Mouse (Mus musculus) erythroblast, embryonic 14.5 days (primary cell): ENCODE results near the gene Banp. TPM values are rescaled to one million over a fixed set of nuclear protein-coding genes. Genes with fewer than 3 reads are reported as not detected.

Experiments used
- H3K27me3 ChIP-seq: 2 replicates; pipeline ENCODE4 v1.6.1; 2012; ENCODE audit warnings: inconsistent platforms; ENCODE audit not compliant: control insufficient read depth
- H3K36me3 ChIP-seq: 2 replicates; pipeline ENCODE4 v1.6.1; 2012; ENCODE audit warnings: mild to moderate bottlenecking, inconsistent platforms; ENCODE audit not compliant: control insufficient read depth
- H3K4me1 ChIP-seq: 2 replicates; pipeline ENCODE4 v1.6.1; 2012; ENCODE audit warnings: inconsistent platforms; ENCODE audit not compliant: control insufficient read depth
- H3K4me3 ChIP-seq: replicated peaks from 2 replicates; pipeline ENCODE3; 2012; ENCODE audit warnings: moderate library complexity, mild to moderate bottlenecking, inconsistent platforms
- H3K9me3 ChIP-seq: 2 replicates; pipeline ENCODE4 v1.6.1; 2012; ENCODE audit warnings: low read length, inconsistent platforms, mixed read lengths; ENCODE audit not compliant: control insufficient read depth
- GATA1 ChIP-seq: IDR thresholded peaks from 2 replicates; pipeline ENCODE4 v1.6.1; 2012; ENCODE audit warnings: low read length, inconsistent platforms, mixed read lengths
- TAL1 ChIP-seq: IDR thresholded peaks from 3 replicates; pipeline ENCODE4 v1.6.1; 2012; ENCODE audit warnings: low read length, inconsistent platforms, mixed read lengths
- polyA plus RNA-seq: library from polyadenylated mRNA; stranded (reverse); fragments of >175 nt; gene quantifications from 2 replicates; pipeline ENCODE4 v1.2.3, GENCODE M21; 2012

Banp gene
- polyA plus RNA-seq, 1 experiment = 8.0 TPM

DNA sequence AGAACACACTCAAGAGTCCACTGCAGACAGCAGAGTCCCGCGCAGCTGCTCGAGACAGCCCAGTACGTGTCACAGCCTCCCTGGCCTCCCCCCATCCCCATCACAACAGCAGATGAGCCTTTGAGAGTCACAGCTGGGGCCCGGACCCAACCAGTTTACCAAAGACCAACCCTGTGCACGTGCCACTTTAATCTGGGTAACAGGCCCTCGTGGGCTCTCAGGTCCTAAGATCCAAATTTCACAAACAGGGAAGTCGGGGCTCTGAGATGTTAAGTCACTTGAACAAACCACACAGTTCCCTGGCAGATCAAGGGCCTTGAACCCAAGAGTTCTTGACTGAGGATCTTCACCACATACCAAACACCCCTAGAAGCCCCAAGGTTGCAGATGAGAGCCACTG, 28.0 kb upstream of the Banp start:
- TF ChIP-seq GATA1 = no peak
- no peak for TF ChIP-seq TAL1
- Histone ChIP-seq H3K27me3 (no peaks in the 10 kb centered on the region), H3K36me3 (no peaks in the 10 kb centered on the region; the same call in 1 of the 2 replicates), H3K9me3 (no peaks in the 10 kb centered on the region), H3K4me3 (no peak overlapping the region), H3K4me1 (no peaks in the 10 kb centered on the region)

DNA sequence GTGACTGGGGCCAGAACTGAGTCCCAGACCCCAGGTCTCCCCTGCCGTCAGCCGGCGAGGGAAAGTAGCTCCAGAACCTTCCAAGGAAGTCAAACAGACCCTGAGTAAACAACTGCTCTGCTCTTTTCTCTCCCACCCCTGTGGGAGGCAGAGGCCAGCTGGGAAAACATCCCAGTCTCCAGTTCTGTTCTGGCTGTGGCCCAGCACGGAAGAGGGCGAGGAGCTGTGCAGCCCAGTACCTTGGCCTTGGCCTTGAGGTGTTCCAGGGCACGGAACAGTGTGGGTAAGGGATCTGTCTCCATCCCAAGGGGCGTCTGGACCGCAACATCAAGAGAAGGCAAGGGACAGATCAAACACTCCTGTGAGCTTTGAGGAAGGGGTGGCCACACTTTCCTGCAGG, 27.4 kb upstream of the Banp start:
- no peak for TF ChIP-seq TAL1
- TF ChIP-seq GATA1 = no peak
- no peaks in the 10 kb centered on the region for H3K4me1 ChIP-seq
- no peaks in the 10 kb centered on the region; the same call in 1 of the 2 replicates for H3K36me3 ChIP-seq
- no peak overlapping the region for H3K4me3 ChIP-seq
- H3K27me3 ChIP-seq = no peaks in the 10 kb centered on the region
- no peaks in the 10 kb centered on the region for H3K9me3 ChIP-seq

DNA sequence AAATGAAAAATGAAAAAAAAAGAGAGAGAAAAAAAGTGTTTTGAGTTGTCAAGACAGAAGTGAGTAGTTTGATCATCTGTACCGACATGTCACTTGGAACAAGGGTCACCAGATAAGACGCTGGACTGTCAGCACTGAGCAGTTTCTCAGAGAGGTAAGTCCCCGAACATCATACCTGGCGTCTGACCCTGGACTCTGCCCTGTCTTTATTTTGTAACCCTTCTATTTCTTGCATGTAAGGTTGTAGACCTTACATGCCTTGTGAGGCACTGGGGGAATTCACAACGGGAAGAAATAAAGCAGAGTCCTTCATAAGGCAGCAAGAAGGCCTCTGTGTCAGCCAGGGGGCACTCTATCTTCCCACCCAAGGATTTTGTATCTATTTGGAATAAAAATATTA, 24.9 kb upstream of the Banp start:
- no peaks in the 10 kb centered on the region for H3K9me3 ChIP-seq
- no peaks in the 10 kb centered on the region; the same call in 1 of the 2 replicates for H3K4me1 ChIP-seq
- H3K4me3 ChIP-seq = no peak overlapping the region
- no peak for TF ChIP-seq TAL1
- no peak for TF ChIP-seq GATA1
- H3K36me3 ChIP-seq = no peaks in the 10 kb centered on the region; the same call in 1 of the 2 replicates
- H3K27me3 ChIP-seq = no peaks in the 10 kb centered on the region

DNA sequence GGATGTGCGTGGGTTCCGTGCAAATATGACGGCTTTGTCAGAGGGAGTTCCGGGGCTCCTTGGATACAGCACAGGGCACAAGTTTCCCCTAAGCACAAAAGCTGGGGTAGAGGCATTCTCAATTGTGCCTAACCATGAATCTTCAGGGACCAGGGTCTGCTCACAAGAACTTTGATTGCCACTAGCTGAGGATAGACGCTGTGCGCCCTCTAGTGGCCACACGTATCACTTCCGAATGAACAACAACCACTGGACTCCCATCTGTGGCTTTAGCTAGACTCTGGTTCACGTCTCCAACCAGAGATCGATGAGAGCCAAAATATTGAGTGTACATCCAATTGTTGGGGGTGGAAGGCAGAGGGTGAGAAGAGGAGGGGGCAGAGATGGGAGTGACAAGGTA, 23.9 kb upstream of the Banp start:
- H3K9me3 ChIP-seq = no peaks in the 10 kb centered on the region
- no peaks in the 10 kb centered on the region; the same call in 1 of the 2 replicates for H3K36me3 ChIP-seq
- no peaks in the 10 kb centered on the region for H3K27me3 ChIP-seq
- H3K4me3 ChIP-seq = no peak overlapping the region
- no peak for TF ChIP-seq GATA1
- TF ChIP-seq TAL1 = no peak
- H3K4me1 ChIP-seq = no peaks in the 10 kb centered on the region; the same call in 1 of the 2 replicates

DNA sequence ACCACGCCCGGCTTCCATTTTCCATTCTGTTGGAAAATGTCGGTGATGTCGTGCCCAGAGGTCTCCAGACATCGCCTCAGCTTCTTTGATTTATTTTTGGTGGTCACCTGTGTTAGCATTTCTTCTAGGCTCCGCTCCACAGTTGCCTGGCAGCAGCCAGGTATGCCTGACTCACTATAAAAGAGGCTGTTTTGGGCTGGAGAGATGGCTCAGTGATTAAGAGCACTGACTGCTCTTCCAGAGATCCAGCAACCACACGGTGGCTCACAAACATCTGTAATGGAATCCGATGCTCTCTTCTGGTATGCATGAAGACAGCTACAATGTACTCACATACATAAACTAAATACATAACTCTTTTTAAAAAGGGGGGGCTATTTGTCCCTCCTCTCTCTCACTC, 23.3 kb upstream of the Banp start:
- Histone ChIP-seq H3K4me3 (no peak overlapping the region), H3K9me3 (no peaks in the 10 kb centered on the region), H3K27me3 (no peaks in the 10 kb centered on the region), H3K36me3 (no peaks in the 10 kb centered on the region; the same call in 1 of the 2 replicates), H3K4me1 (no peaks in the 10 kb centered on the region; the same call in 1 of the 2 replicates)
- TF ChIP-seq GATA1 (no peak), TAL1 (no peak)

DNA sequence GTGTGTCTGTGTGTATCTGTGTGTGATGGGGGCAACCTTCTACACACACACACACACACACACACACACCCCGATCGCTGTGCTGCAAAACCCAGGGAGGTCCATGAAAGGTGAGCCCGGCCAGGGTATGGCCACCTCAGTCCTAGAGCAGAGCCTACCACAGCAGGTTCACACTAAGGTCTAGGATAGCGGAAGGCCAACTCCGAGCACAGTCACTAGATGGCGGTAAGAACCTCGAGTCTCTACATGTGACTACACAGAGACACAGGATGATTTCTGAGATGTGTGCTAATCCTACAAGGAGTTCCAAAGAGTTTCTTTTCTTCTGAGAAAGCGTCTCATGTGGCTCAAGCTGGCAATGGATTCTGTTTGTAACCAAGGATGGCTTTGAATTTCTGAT, 22.2 kb upstream of the Banp start:
- Histone ChIP-seq H3K4me3 (no peak overlapping the region), H3K27me3 (no peaks in the 10 kb centered on the region), H3K4me1 (no peaks in the 10 kb centered on the region; the same call in 1 of the 2 replicates), H3K9me3 (no peaks in the 10 kb centered on the region), H3K36me3 (no peaks in the 10 kb centered on the region; the same call in 1 of the 2 replicates)
- TF ChIP-seq GATA1 = no peak
- TF ChIP-seq TAL1 = no peak

DNA sequence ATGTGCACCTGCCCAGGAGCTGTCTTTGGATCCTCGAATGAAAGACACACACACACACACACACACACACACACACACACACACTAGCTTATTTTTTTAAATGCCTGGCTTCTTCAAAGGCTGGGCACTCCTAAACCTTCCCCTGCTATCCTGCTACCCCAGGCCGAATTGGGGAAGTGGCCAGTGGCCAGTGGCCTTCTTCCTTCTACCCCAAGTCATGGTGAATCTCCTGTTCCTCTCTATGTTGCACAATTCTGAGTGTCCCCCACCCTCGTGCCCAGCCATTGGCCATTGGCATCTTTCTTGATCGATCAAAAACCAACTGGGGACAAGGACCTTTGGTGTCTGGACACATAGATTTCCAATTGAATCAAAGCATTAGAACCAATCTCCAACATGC, 19.5 kb upstream of the Banp start:
- Histone ChIP-seq H3K4me3 (no peak overlapping the region), H3K36me3 (no peaks in the 10 kb centered on the region), H3K9me3 (no peaks in the 10 kb centered on the region), H3K4me1 (peaks cover 4% of the 10 kb centered on the region; the same call in 1 of the 2 replicates), H3K27me3 (no peaks in the 10 kb centered on the region)
- TF ChIP-seq TAL1 (no peak), GATA1 (no peak)

DNA sequence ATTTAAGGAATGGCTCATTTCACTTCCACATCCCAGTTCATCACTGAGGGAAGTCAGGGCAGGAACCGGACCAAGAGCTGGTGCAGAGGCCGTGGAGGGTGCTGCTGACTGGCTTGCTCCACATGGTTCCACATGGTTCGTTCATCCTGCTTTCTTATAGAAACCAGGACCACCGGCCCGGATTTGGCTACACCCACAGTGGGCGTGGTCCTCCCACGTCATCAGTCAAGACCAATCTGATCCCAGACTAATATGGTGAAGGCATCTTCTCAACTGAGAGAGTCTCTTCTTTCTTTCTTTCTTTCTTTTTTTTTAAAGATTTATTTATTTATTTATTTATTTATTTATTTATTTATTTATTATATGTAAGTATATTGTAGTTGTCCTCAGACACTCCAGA, 18.0 kb upstream of the Banp start:
- Histone ChIP-seq H3K27me3 (no peaks in the 10 kb centered on the region), H3K36me3 (no peaks in the 10 kb centered on the region), H3K9me3 (no peaks in the 10 kb centered on the region), H3K4me1 (peaks cover 4% of the 10 kb centered on the region; the same call in 1 of the 2 replicates), H3K4me3 (no peak overlapping the region)
- TF ChIP-seq GATA1 (no peak), TAL1 (no peak)

DNA sequence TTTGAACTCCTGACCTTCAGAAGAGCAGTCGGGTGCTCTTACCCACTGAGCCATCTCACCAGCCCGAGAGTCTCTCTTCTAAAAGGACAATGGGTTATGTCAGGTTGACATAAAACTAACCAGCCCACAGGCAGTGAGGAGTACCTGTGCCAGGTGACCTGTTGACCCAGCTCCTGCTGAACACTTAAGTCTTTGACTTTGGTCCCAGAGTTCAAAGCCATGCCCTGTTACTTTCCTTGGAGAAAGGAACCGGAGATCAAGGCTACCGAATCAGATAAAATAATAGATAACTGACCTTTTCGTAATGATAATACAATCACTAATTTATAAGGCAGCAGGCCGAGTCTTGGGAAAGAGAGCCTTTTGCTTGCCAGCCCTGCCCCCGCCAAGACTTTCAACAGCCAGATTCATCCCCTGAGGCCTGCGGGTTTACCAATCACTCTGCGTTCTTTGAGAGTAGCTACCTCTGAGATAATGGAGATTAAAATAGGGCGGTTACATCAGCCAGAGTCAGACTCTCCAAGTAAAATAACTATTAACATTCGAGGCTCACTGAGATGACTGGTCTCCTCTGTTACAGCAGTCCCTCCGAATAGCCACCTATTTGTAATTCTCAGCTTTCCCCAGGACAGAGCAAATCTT, 17.4 kb upstream of the Banp start:
- Histone ChIP-seq H3K9me3 (no peaks in the 10 kb centered on the region), H3K36me3 (no peaks in the 10 kb centered on the region), H3K4me1 (peaks cover 4% of the 10 kb centered on the region; the same call in 1 of the 2 replicates), H3K4me3 (no peak overlapping the region), H3K27me3 (no peaks in the 10 kb centered on the region)
- TF ChIP-seq TAL1 = no peak
- TF ChIP-seq GATA1 = no peak
